Mouse (Mus musculus) B cell, adult 62 days (primary cell): ENCODE data around the gene Ralgapb. TPM values are rescaled to one million over a fixed set of nuclear protein-coding genes. Genes with fewer than 3 reads are reported as not detected.

ENCODE experiments used
- total RNA-seq: library from RNA; stranded (reverse); gene quantifications from 4 replicates; pipeline ENCODE4 v1.2.4, GENCODE M21; 2023

Ralgapb gene
- 59.7 to 72.3 TPM (median 66.7 TPM) in 4 replicates for total RNA-seq

DNA sequence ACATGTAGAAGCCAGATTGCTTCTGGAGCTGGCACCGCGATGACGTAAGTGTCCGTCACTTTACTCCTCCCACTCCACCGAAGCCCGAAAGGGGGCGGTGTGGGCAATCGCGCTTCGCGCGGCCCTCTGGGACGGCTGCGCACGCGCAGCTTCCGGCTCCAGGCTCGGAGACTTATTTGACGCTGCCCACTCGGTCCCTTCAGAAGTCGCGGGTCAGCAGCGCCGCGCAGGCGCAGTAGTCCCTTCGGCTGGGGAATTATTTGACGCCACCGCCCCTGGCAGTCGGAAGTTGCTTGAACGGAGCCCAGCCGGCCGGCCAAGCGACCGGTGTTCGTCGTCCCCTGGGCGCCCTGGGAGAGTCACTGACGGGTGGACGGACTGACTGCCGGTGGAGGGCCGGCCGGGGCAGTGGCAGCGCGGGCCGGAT lies at the start of gene Ralgapb:
Ralgapb (plus strand) TSS at position 254 of the 427 bp plus-strand sequence.

GRCm38 (mm10) chr2:158375443-158376122 lies 34.1 kb upstream of the Ralgapb start, which contains the start of gene Snhg11:
Gene Snhg11 (plus strand): TSS chr2:158375638.

GRCm38 (mm10) chr2:158501836-158502812 lies 92.5 kb downstream of the Ralgapb start, which contains the start of gene Adig:
Gene Adig (plus strand): TSS chr2:158502612.

DNA sequence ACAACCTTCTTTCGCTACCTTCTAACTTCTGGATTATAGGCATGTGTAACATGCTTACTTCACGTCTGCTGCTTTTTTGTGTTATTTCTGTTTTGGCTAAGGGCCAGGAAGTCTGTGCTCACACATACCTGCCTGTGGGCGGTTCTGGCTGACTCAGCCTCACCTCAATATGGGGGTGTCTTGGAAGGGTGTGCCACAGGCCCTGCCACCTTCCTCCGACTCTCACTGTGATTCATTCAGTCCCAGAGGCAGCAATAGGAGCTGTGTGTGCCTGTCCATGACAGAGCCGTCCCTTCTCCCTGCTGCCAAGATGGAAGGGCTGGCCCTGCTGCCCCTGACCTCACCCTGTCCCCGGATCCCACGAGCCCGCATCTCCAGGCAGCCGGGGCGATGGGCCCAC lies 102.9 kb downstream of the Ralgapb start, which contains the start of gene Arhgap40:
Arhgap40 (plus strand) TSS at position 269 of the 400 bp plus-strand sequence.

Other genes starting within 250 kb of the Ralgapb start
- gene D630003M21Rik, start 180.6 kb upstream of the Ralgapb start, total RNA-seq = not detected in 4 replicates
- not detected in 4 replicates for gene Bpi, start 151.8 kb upstream of the Ralgapb start, total RNA-seq
- not detected in 4 replicates for gene Lbp, start 103.4 kb upstream of the Ralgapb start, total RNA-seq
- not detected in 4 replicates for gene Snhg11, start 34.2 kb upstream of the Ralgapb start, total RNA-seq
- 1.9 to 4.4 TPM (median 2.5 TPM) in 4 replicates for gene Adig, start 92.8 kb downstream of the Ralgapb start, total RNA-seq
- 0.67 TPM in 1 of 4 replicates, not detected in the others for gene Arhgap40, start 102.9 kb downstream of the Ralgapb start, total RNA-seq
- 0.39 to 0.49 TPM (median 0.44 TPM) in 3 of 4 replicates, not detected in the other for gene Slc32a1, start 200.9 kb downstream of the Ralgapb start, total RNA-seq
- gene Actr5, start 215.0 kb downstream of the Ralgapb start, total RNA-seq = 49.2 to 53.1 TPM (median 50.0 TPM) in 4 replicates